Mouse (Mus musculus) liver, embryonic 13.5 days (tissue): ENCODE data around the gene Gimap8. TPM values are rescaled to one million over a fixed set of nuclear protein-coding genes. Genes with fewer than 3 reads are reported as not detected.

Experiments used
- ATAC-seq: fragments of 200-750 bp; cut with Nextera tagmentation; 2 replicates; pipeline ENCODE4 v1.8.0; 2017; ENCODE audit warnings: low read depth, mild to moderate bottlenecking, moderate number of reproducible peaks, moderate library complexity
- DNase-seq: peaks from one replicate; pipeline ENCODE4 v3.0.0; 2022
- H3K27ac ChIP-seq: fragments of 300-500 bp; sonication (generic); 2 replicates; pipeline ENCODE4 v1.5.1; 2015; ENCODE audit warnings: moderate library complexity, mild to moderate bottlenecking, inconsistent platforms
- H3K27me3 ChIP-seq: fragments of 300-500 bp; sonication (generic); 2 replicates; pipeline ENCODE4 v1.6.1; 2015; ENCODE audit warnings: mild to moderate bottlenecking, inconsistent platforms
- H3K36me3 ChIP-seq: fragments of 300-500 bp; sonication (generic); 2 replicates; pipeline ENCODE4 v1.6.1; 2015; ENCODE audit warnings: mild to moderate bottlenecking, inconsistent platforms
- H3K4me1 ChIP-seq: fragments of 300-500 bp; sonication (generic); replicated peaks from 2 replicates; pipeline ENCODE4 v1.6.1; 2015; ENCODE audit warnings: inconsistent platforms
- H3K4me2 ChIP-seq: fragments of 300-500 bp; sonication (generic); 2 replicates; pipeline ENCODE4 v1.6.1; 2015; ENCODE audit warnings: inconsistent platforms, mild to moderate bottlenecking, moderate library complexity
- H3K4me3 ChIP-seq: fragments of 300-500 bp; sonication (generic); replicated peaks from 2 replicates; pipeline ENCODE4 v1.5.1; 2015; ENCODE audit warnings: mild to moderate bottlenecking, inconsistent platforms
- H3K9ac ChIP-seq: fragments of 300-500 bp; sonication (generic); 2 replicates; pipeline ENCODE4 v1.6.1; 2015; ENCODE audit warnings: mild to moderate bottlenecking, inconsistent platforms
- H3K9me3 ChIP-seq: fragments of 300-500 bp; sonication (generic); replicated peaks from 2 replicates; pipeline ENCODE4 v1.6.1; 2016; ENCODE audit warnings: inconsistent platforms
- WGBS: fragments of 180-500 bp; shearing (Covaris S2); methylation state at CpG from one replicate; pipeline ENCODE4 v1.1.7; 2015; ENCODE audit not compliant: insufficient replicate concordance; 5-methylcytosine and 5-hydroxymethylcytosine counted together
- polyA plus RNA-seq: library from polyadenylated mRNA; unstranded; fragments of >200 nt; fragmentation: Nextera tagmentation; extraction: Ambion mirVana; gene quantifications from 2 replicates; pipeline ENCODE4 v1.2.1, GENCODE M21; 2015

Gene Gimap8
- polyA plus RNA-seq, 1 experiment from 2014 or later = 0.73 TPM

DNA sequence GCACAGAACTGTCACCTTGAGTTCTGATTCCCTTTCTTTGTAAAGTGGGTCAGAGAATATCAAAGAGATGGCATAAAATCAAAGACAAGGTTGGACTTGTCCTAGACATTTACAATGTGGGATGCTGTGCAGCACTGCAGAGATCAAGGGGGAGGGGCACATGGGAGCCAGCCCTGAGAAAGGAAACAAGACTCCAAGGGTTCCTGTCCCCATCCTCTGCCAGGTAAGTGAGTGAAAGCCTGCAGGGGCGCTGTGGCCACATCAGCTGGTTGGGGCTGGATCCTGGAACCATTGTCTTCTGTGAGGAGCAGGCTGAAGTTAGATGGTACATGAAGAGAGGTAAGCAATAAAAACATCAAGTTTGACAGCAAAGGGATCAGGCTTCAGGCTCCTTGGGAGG is 23.6 kb upstream of the Gimap8 start:
- DNase-seq (no peak), ATAC-seq (no peak)
- H3K4me3 ChIP-seq = no peak overlapping the region
- peaks cover 30% of the 10 kb centered on the region for H3K27me3 ChIP-seq
- H3K9me3 ChIP-seq = no peaks in the 10 kb centered on the region
- 47% methylated on average over 1 of the region's 1 CpGs for WGBS
- H3K36me3 ChIP-seq = peaks cover 16% of the 10 kb centered on the region
- H3K27ac ChIP-seq = no peak overlapping the region
- H3K4me1 ChIP-seq = peaks cover 8% of the 10 kb centered on the region; the same call in 1 of the 2 replicates
- H3K4me2 ChIP-seq = no peak overlapping the region
- no peak overlapping the region for H3K9ac ChIP-seq

DNA sequence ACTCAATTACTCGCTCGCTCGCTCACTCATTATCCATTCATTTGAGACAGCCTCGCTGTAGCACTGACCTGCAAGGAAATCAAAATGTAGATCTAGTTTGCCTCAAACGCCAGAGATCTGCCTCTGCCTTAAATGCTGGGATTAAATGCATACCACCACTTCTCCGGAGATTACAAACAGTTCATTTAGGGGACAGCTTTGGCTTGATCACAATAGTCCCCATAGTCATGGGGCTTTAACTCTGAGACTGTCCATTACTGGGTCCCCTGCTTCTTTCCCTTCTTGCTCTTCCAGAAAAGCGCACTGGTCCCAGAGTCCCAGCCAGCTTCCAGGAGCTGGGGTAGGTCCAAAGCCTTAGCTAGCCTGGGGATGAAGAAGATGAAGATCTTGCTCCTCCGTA is 20.6 kb upstream of the Gimap8 start, which contains the start of gene AI854703:
Gene AI854703, plus strand, starts transcription at position 301 of the 400 bp plus-strand sequence.
- no peak for DNase-seq

DNA sequence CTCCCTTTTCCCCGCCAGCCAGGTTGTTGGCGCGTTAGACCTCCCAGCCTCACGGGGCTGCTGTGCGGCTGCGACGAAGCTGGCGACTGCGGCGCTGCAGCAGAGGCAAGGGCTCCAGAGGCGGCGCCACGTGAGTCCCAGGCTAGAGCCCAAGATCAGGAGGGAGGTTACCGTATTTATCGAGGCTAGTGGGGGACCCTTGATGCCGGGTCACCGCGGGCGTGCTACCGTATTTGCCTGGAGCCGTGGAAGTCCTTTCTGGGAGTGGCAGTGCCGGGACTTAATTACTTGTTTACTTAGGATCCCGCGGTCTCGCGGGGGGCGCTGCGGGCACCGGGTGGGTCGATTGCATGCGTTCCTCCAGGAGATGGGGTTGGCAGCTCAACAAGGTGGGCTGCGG is 20.1 kb upstream of the Gimap8 start:
- no peak for ATAC-seq
- Histone ChIP-seq H3K9me3 (no peaks in the 10 kb centered on the region), H3K4me3 (peak overlapping the region; percentile 49), H3K9ac (peak overlapping the region; percentile 41; the same call in 1 of the 2 replicates), H3K4me2 (peak overlapping the region; percentile 70), H3K27ac (no peak overlapping the region), H3K4me1 (peaks cover 18% of the 10 kb centered on the region), H3K36me3 (no peaks in the 10 kb centered on the region), H3K27me3 (peaks cover 50% of the 10 kb centered on the region)
- DNase-seq = no peak
- under 1% methylated on average over 32 of the region's 32 CpGs for WGBS

More for the DNA sequence above, 20.6 kb upstream of the Gimap8 start, which contains the start of gene AI854703:
- H3K27me3 ChIP-seq = peaks cover 50% of the 10 kb centered on the region
- WGBS = 41% methylated on average over 8 of the region's 8 CpGs
- no peaks in the 10 kb centered on the region for H3K36me3 ChIP-seq
- H3K4me1 ChIP-seq = peaks cover 18% of the 10 kb centered on the region
- H3K9ac ChIP-seq = peak within 1 kb of the TSS; percentile 41
- peak within 1 kb of the TSS; percentile 49 for H3K4me3 ChIP-seq
- no peak within 1 kb of the TSS for H3K27ac ChIP-seq
- H3K9me3 ChIP-seq = no peaks in the 10 kb centered on the region
- no peak for ATAC-seq
- H3K4me2 ChIP-seq = peak within 1 kb of the TSS; percentile 70

DNA sequence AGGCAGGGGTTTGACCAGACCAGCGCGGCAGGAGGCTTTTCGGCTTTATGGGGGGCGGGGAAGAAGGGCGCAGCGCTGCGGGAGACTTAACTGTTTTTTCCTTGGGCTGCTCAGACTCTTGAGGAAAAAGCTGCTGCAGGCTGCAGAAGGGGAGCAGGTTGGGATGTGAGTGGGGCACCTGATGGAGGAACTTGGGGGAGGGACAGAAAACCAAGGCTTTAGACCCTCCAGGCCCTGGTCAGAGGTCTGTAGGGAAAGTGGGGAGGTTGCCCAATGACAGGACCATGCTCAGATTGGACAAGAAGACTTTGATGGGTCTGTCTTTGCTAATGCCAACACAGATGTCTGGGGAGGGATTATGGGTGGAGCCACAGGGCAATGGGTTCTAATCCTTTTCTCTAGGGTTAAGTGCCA is 19.5 kb upstream of the Gimap8 start:
- Histone ChIP-seq H3K36me3 (no peaks in the 10 kb centered on the region), H3K9me3 (no peaks in the 10 kb centered on the region), H3K4me2 (peak overlapping the region; percentile 70), H3K27me3 (peaks cover 50% of the 10 kb centered on the region), H3K4me1 (peaks cover 18% of the 10 kb centered on the region), H3K9ac (peak overlapping the region; percentile 41), H3K27ac (no peak overlapping the region), H3K4me3 (peak overlapping the region; percentile 49)
- WGBS = 5% methylated on average over 7 of the region's 7 CpGs
- ATAC-seq (no peak), DNase-seq (no peak)

DNA sequence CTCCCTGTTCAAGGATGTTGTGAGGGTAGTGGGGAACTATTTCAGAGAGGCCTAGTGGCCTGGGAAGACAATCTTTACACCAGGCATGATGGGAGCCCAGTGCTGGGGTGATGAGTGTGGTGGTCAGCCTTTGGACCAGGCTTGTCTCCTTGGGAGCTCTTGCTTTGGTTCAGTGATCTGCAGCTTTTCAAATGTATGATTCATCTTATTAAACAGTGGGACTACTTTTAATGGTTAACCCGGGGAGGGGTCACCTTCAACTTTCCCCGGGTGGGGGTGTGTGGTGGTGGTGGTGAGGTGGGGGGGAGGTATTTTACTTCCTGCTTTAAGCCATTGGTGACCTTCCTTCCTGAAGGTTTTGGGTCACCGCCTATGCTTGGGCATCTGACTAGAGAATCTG is 18.7 kb upstream of the Gimap8 start:
- DNase-seq = no peak
- H3K27ac ChIP-seq = no peak overlapping the region
- WGBS = 60% methylated on average over 3 of the region's 3 CpGs

DNA sequence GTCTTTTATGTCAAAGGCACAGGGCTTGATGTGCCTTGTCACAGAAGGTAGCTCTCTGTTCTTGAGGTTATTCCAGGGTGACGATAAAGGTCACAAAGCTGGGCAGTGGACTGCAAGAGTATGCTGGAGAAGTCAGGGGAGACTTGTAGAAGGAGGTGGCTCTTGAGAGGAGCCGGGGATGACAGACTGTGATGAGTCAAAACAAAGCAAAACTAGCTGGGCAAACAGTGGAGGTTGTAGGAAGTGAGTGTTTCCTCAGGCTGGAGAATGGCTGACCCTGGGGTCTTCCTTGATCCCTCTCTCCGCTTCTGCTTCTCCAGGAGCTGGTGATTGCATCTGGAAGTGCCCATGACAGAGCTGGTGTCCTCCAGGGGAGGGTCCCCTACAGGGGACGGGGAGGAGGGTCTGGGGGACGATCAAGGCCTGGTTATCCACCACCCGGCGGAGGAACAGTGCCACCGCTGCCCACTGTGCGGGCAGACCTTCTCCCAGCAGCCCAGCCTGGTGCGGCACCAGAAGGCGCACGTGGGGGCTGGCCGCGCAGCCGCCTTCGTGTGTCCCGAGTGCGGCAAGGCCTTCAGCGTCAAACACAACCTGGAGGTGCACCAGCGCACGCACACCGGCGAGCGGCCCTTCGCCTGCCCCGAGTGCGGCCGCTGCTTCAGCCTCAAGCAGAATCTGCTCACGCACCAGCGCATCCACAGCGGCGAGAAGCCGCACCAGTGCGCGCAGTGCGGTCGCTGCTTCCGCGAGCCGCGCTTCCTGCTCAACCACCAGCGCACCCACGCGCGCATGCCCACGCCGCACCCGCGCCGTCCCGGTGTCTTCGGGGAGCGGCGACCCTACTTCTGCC is 18.0 kb upstream of the Gimap8 start:
- H3K27ac ChIP-seq = no peak overlapping the region

More for the DNA sequence above, 18.7 kb upstream of the Gimap8 start:
- Histone ChIP-seq H3K9me3 (no peaks in the 10 kb centered on the region), H3K4me3 (no peak overlapping the region), H3K4me2 (no peak overlapping the region), H3K36me3 (no peaks in the 10 kb centered on the region), H3K4me1 (peaks cover 18% of the 10 kb centered on the region), H3K9ac (no peak overlapping the region), H3K27me3 (peaks cover 50% of the 10 kb centered on the region)
- ATAC-seq = no peak

DNA sequence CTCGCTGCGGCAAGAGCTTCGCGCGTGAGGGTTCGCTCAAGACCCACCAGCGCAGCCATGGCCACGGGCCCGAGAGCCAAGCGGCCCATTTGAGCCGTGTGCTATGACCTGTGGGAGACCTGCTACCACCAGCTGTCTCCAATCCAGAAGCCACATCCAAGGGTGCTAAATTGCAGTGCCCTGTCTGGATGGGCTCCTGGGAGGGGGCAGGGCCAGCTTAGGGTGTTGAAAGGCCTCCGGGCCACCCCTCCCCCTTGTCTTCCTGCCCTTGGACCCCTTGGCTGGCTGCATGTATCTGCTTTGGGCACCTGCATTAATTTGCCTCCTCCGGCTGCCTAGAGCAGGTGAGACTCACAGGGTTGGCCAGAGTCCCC is 17.4 kb upstream of the Gimap8 start:
- Histone ChIP-seq H3K9ac (no peak overlapping the region), H3K9me3 (no peaks in the 10 kb centered on the region), H3K27ac (no peak overlapping the region), H3K4me2 (peak overlapping the region; percentile 65), H3K27me3 (peaks cover 50% of the 10 kb centered on the region), H3K36me3 (no peaks in the 10 kb centered on the region), H3K4me3 (peak overlapping the region; percentile 47), H3K4me1 (peaks cover 20% of the 10 kb centered on the region)
- ATAC-seq (no peak), DNase-seq (no peak)
- WGBS = 13% methylated on average over 13 of the region's 13 CpGs

More for the DNA sequence above, 18.0 kb upstream of the Gimap8 start:
- ATAC-seq (no peak), DNase-seq (no peak)
- Histone ChIP-seq H3K4me3 (peak overlapping the region; percentile 47), H3K27me3 (peaks cover 50% of the 10 kb centered on the region), H3K36me3 (no peaks in the 10 kb centered on the region), H3K4me2 (peak overlapping the region; percentile 65), H3K4me1 (peaks cover 18% of the 10 kb centered on the region), H3K9me3 (no peaks in the 10 kb centered on the region), H3K9ac (no peak overlapping the region)
- WGBS = 7% methylated on average over 54 of the region's 54 CpGs

DNA sequence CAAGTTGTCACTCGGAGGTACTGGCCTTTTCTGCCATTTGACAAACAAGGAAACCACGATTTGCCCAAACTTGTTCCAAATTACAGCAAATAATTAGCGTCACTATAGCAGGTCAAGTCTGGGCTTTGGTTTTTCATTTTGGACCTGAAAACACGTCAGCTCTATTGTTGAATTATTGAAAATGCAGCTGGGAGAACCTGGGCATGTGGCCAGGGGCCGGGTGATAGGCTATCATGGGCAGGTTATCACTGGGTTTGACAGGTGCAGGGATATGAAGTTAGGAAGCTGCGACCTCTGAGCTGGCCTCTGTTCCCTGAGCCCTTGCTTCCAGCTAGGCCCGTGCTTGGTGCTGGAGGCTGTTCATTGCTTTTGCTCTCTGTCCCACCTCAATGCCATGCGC is 16.2 kb upstream of the Gimap8 start:
- ATAC-seq = no peak
- Histone ChIP-seq H3K9ac (no peak overlapping the region), H3K4me3 (no peak overlapping the region), H3K4me2 (no peak overlapping the region), H3K27me3 (peaks cover 44% of the 10 kb centered on the region), H3K4me1 (peaks cover 21% of the 10 kb centered on the region), H3K9me3 (no peaks in the 10 kb centered on the region), H3K36me3 (no peaks in the 10 kb centered on the region), H3K27ac (no peak overlapping the region)
- 66% methylated on average over 8 of the region's 8 CpGs for WGBS
- no peak for DNase-seq

DNA sequence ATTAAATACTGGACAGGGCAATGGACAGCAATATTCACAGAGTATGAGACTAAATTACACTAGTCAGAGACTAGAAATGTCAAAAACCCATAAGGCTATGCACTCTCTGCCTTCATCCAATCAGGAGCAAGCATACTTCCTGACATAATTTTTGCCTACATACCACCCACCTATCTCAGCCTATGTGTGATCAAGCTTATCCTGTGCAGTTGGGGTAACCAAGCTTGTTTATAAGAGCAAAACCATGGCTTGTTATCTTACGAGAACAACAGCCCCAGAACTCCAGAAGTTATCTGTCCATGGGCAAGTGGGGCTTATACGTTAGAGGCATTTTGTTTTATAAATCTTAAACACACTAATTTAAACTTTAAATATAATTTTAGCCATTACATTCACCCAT is 11.9 kb upstream of the Gimap8 start:
- H3K9me3 ChIP-seq = no peaks in the 10 kb centered on the region
- no peak overlapping the region for H3K4me2 ChIP-seq
- peaks cover 4% of the 10 kb centered on the region; the same call in 1 of the 2 replicates for H3K27me3 ChIP-seq
- no peak overlapping the region for H3K4me3 ChIP-seq
- ATAC-seq (peak; percentile 66), DNase-seq (no peak)
- H3K36me3 ChIP-seq = no peaks in the 10 kb centered on the region
- H3K9ac ChIP-seq = no peak overlapping the region
- H3K4me1 ChIP-seq = 0 out of 2 replicates have a peak, but pooled peaks cover 3% of the 10 kb centered on the region
- H3K27ac ChIP-seq = no peak overlapping the region
- 23% methylated on average over 2 of the region's 2 CpGs for whole genome bisulfite sequencing

DNA sequence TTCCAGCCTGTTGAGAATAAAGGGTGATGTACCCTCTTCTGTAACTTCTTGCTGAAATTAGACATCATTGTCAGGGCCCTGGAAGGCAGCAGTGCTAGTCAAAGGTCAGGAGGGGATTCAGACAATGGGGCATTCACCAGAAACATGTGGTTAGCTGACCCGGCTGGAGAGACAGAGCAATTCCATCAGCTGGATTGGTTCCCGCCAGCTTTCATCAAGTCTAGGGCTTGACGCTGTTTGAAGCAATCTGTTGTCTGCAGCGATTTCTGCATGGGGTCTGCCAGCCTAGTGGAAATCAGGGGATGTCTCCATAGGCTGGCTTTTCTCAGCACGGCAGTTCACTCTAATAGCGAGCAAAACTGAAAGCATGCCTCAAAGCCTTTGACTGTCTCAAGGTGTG is 10.5 kb upstream of the Gimap8 start:
- Histone ChIP-seq H3K27ac (no peak overlapping the region), H3K36me3 (no peaks in the 10 kb centered on the region), H3K4me3 (no peak overlapping the region), H3K27me3 (no peaks in the 10 kb centered on the region), H3K4me1 (0 out of 2 replicates have a peak, but pooled peaks cover 3% of the 10 kb centered on the region), H3K9me3 (no peaks in the 10 kb centered on the region), H3K9ac (no peak overlapping the region), H3K4me2 (no peak overlapping the region)
- ATAC-seq = no peak
- WGBS = 68% methylated on average over 6 of the region's 6 CpGs
- no peak for DNase-seq

DNA sequence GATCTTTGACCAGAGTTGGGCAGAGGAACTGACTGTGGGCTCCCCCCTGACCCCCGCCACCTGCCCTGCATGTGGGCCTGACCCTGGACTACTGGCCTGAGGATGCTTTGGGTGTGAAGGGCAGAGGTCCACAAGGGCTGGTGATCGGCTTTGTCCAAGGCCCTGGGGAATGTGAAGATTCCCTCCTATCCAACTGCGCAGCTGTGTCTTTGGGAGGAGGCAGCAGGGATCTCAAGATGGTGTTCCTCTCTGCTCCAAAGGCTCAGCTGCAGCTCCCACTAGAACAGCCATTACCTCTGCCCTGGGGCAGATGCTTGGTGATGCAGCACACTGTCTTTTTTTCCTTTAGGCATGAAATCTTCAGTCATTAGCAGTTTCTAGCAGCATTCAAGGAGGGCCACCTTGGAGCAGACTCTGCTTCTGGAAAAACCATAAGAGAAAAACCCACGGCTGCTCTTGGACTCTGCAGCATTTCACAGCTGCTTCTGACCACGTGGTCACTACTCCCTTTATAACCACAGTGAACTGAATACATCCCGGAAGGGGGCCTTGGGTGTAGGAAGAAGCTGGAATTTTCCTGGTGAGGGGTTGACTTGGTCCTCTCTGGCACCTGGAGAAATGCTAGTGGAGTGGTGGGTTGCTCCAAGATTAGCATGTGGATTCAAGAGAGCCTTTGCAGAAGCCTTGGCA is 9.1 kb upstream of the Gimap8 start:
- no peak overlapping the region for H3K27ac ChIP-seq
- H3K27me3 ChIP-seq = no peaks in the 10 kb centered on the region
- DNase-seq = no peak
- 0 out of 2 replicates have a peak, but pooled peaks cover 3% of the 10 kb centered on the region for H3K4me1 ChIP-seq
- H3K36me3 ChIP-seq = no peaks in the 10 kb centered on the region
- ATAC-seq = no peak
- 58% methylated on average over 6 of the region's 6 CpGs for WGBS
- no peak overlapping the region for H3K4me3 ChIP-seq
- no peaks in the 10 kb centered on the region for H3K9me3 ChIP-seq
- H3K4me2 ChIP-seq = no peak overlapping the region
- no peak overlapping the region for H3K9ac ChIP-seq
